Mouse (Mus musculus) left cerebral cortex, adult 18-20 months (tissue): ENCODE data around the gene Olfr118. TPM values are rescaled to one million over a fixed set of nuclear protein-coding genes. Genes with fewer than 3 reads are reported as not detected.
"Not testable (repeated sequence)": the region's sequence is repeated elsewhere in the genome, so short reads cannot be mapped to it uniquely, and the experiment has no call there.

ENCODE experiments used
- DNase-seq, 2 experiments: peaks; one replicate each; pipeline ENCODE4 v3.0.0; 2021 to 2022; ENCODE audit warnings: low spot score in 2 of 2, mixed read lengths in 1 of 2
- long read RNA-seq, 2 experiments: library from polyadenylated mRNA; stranded (forward); transcript quantifications; one replicate each; pipeline ENCODE4 v2.0.0; 2021
- total RNA-seq, 2 experiments: library from RNA; stranded (reverse); gene quantifications; 2 replicates each; pipeline ENCODE4 v1.2.3; 2021

The Olfr118 gene
- total RNA-seq, result not detected
- long read RNA-seq, experiment 1, result 0 reads
- long read RNA-seq, experiment 2, result 0 reads

GRCm38 (mm10) chr17:37666688-37667087, at the start of gene Olfr118:
Gene Olfr118 (plus strand): TSS chr17:37666988.
- no peak for DNase-seq

- DNase-seq, result no peak
These were observed 39.8 kb upstream of the Olfr118 start, which contains the start of the genes Olfr115 and Olfr116 for GRCm38 (mm10) chr17:37627009-37627408. Gene Olfr115 (minus strand): TSS chr17:37627109. Gene Olfr116 (minus strand): TSS chr17:37627199.

DNA sequence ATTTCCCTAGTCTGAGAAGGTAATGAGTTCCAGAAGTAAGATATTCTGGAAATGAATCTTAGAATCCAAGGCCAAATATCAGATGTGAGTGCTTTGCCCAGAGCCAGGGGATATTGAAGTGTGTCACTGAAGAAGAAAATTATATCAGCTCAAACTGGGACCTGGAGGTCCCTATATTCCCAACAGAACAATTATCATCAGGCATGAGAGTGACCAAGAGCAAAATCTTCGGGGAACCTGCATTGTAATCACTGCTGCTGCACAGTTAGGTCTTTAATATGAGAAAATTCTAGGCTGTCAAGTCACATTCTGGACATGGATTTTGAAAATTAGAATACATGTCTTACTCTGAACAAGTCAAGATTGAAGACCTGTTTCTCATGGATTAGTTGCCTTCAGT, 3.1 kb upstream of the Olfr118 start, which contains the start of gene Olfr117:
TSS of gene Olfr117 (minus strand) at position 101 of the 400 bp plus-strand sequence.
- DNase-seq, result no peak

DNA sequence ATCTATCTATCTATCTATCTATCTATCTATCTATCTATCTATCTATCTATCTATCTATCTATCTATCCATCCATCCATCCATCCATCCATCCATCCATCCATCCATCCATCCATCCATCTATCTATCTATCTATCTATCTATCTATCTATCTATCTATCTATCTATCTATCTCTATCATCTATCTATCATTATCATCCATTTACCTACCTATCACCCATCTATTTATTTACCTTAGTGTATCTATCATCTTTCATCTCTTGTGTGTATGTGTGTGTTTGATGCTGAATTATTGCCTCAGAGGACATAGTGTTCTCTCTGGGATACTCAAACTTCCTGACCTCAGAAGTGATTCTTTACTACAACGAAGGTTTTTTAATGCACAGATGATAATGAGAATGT, 29.5 kb downstream of the Olfr118 start, which contains the start of gene Olfr119:
TSS of gene Olfr119 (plus strand) at position 301 of the 400 bp plus-strand sequence.
- DNase-seq, result not testable (repeated sequence)

DNA sequence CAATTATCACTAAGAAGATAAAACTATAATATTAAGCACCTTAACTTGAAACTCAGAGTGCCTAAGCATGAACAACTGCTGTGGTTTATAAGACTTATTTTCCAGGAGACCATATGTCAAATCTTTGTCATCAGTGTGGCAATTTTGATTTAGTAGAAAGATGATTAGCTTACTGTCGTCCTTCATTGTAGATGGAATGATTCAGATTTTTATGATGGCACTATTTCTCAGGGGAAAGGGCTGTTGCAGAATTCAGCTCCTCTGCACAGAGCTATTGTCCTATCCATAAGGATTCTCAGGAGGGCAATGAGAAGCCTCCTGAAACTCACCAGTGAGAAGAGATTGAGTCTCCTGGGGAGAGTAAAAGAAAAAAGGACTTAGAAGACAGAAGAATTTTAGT, 54.7 kb downstream of the Olfr118 start, which contains the start of gene Olfr120:
TSS of gene Olfr120 (plus strand) at position 301 of the 400 bp plus-strand sequence.
- no peak for DNase-seq

Other genes with a start within 250 kb of the Olfr118 start
- not detected for gene Olfr108, start 221.5 kb upstream of the Olfr118 start, total RNA-seq
- gene Olfr109, start 208.1 kb upstream of the Olfr118 start, total RNA-seq, result not detected
- gene H2-M2, start 183.4 kb upstream of the Olfr118 start, total RNA-seq, result not detected
- not detected for gene Olfr110, start 174.5 kb upstream of the Olfr118 start, total RNA-seq
- under 1 TPM in 1 of 2 experiments, not detected in 1; 0.19 TPM for gene Olfr111, start 159.0 kb upstream of the Olfr118 start, total RNA-seq
- gene Olfr112, start 97.5 kb upstream of the Olfr118 start, total RNA-seq, result not detected
- gene Olfr113, start 89.3 kb upstream of the Olfr118 start, total RNA-seq, result not detected
- not detected for gene Olfr114, start 74.2 kb upstream of the Olfr118 start, total RNA-seq
- not detected for gene Olfr115, start 39.9 kb upstream of the Olfr118 start, total RNA-seq
- gene Olfr116, start 39.8 kb upstream of the Olfr118 start, total RNA-seq, result not detected
- not detected for gene Olfr117, start 3.2 kb upstream of the Olfr118 start, total RNA-seq
- gene Olfr119, start 29.6 kb downstream of the Olfr118 start, total RNA-seq, result not detected
- not detected for gene Olfr120, start 54.8 kb downstream of the Olfr118 start, total RNA-seq
- not detected for gene Olfr121, start 81.9 kb downstream of the Olfr118 start, total RNA-seq
- not detected for gene Olfr122, start 101.6 kb downstream of the Olfr118 start, total RNA-seq
- gene Olfr123, start 126.5 kb downstream of the Olfr118 start, total RNA-seq, result not detected
- not detected for gene Olfr124, start 132.9 kb downstream of the Olfr118 start, total RNA-seq
- not detected for gene Olfr125, start 166.0 kb downstream of the Olfr118 start, total RNA-seq
- gene Olfr126, start 180.5 kb downstream of the Olfr118 start, total RNA-seq, result not detected
- gene Olfr127, start 233.4 kb downstream of the Olfr118 start, total RNA-seq, result not detected